Mouse (Mus musculus) right cerebral cortex, postnatal 36 days (tissue): ENCODE measurements around the gene Tmed1.
"Not testable (repeated sequence)": the region's sequence is repeated elsewhere in the genome, so short reads cannot be mapped to it uniquely, and the experiment has no call there.

ENCODE experiments used
- DNase-seq, 2 experiments: peaks; one replicate each; pipeline ENCODE4 v3.0.0; 2022; ENCODE audit warnings: low spot score in 2 of 2, mixed read lengths in 1 of 2

The Tmed1 gene

GRCm38 (mm10) chr9:21509772-21510688 lies at the start of gene Tmed1:
Gene Tmed1, minus strand, starts transcription at chr9:21510252.
- DNase-seq, result peak; percentile 94 to 96

- DNase-seq, result no peak
Observed at GRCm38 (mm10) chr9:21559151-21559550, 49.1 kb upstream of the Tmed1 start.

GRCm38 (mm10) chr9:21558366-21558765 lies 48.3 kb upstream of the Tmed1 start:
- DNase-seq, result no peak

GRCm38 (mm10) chr9:21557556-21557955 lies 47.5 kb upstream of the Tmed1 start:
- no peak for DNase-seq

- no peak for DNase-seq
Observed at GRCm38 (mm10) chr9:21556996-21557395, 46.9 kb upstream of the Tmed1 start.

GRCm38 (mm10) chr9:21555198-21555742 lies 45.2 kb upstream of the Tmed1 start:
- no peak for DNase-seq

- DNase-seq, result no peak
Observed at GRCm38 (mm10) chr9:21553607-21554273, 43.7 kb upstream of the Tmed1 start.

GRCm38 (mm10) chr9:21551049-21551448 lies 41.0 kb upstream of the Tmed1 start:
- DNase-seq, result no peak

- peak; percentile 12 to 28 for DNase-seq
Observed at GRCm38 (mm10) chr9:21547075-21547941, 37.3 kb upstream of the Tmed1 start.

- DNase-seq, result peak; percentile 43 to 49
Observed at GRCm38 (mm10) chr9:21546789-21547074, 36.7 kb upstream of the Tmed1 start, which contains the start of gene Carm1. Gene Carm1, plus strand, starts transcription at chr9:21546894.

- DNase-seq, result peak; percentile 99
Observed at GRCm38 (mm10) chr9:21545916-21546788, 36.1 kb upstream of the Tmed1 start.

- no peak for DNase-seq
Observed at GRCm38 (mm10) chr9:21545351-21545915, 35.4 kb upstream of the Tmed1 start.

- DNase-seq, result not testable (repeated sequence)
Observed at GRCm38 (mm10) chr9:21542001-21542400, 31.9 kb upstream of the Tmed1 start.

GRCm38 (mm10) chr9:21539981-21540753 lies 30.1 kb upstream of the Tmed1 start:
- DNase-seq, result no peak

- no peak for DNase-seq
Observed at GRCm38 (mm10) chr9:21537009-21537408, 27.0 kb upstream of the Tmed1 start.

- no peak for DNase-seq
Observed at GRCm38 (mm10) chr9:21536501-21536900, 26.4 kb upstream of the Tmed1 start.

- no peak for DNase-seq
Observed at GRCm38 (mm10) chr9:21527917-21528324, 17.9 kb upstream of the Tmed1 start.

GRCm38 (mm10) chr9:21527100-21527801 lies 17.2 kb upstream of the Tmed1 start:
- DNase-seq, result no peak

- no peak for DNase-seq
Observed at GRCm38 (mm10) chr9:21526634-21526944, 16.5 kb upstream of the Tmed1 start.
